Mouse (Mus musculus) natural killer cell, adult 2 months (primary cell): ENCODE measurements around the gene Galntl6.
"Not testable (repeated sequence)": the region's sequence is repeated elsewhere in the genome, so short reads cannot be mapped to it uniquely, and the experiment has no call there.

ENCODE experiments used
- DNase-seq, 2 experiments: peaks; one replicate each; pipeline ENCODE4 v3.0.0; 2022; ENCODE audit warnings: low spot score in 2 of 2

Gene Galntl6

GRCm38 (mm10) chr8:58604751-58605150 is 307.7 kb downstream of the Galntl6 start:
- DNase-seq: no peak

- no peak for DNase-seq
These were observed 314.6 kb downstream of the Galntl6 start for GRCm38 (mm10) chr8:58597834-58598233.

- DNase-seq: no peak
These were observed 337.1 kb downstream of the Galntl6 start for GRCm38 (mm10) chr8:58575346-58575745.

GRCm38 (mm10) chr8:58568086-58568485 is 344.4 kb downstream of the Galntl6 start:
- DNase-seq: no peak

- DNase-seq: no peak
These were observed 346.3 kb downstream of the Galntl6 start for GRCm38 (mm10) chr8:58566115-58566514.

GRCm38 (mm10) chr8:58535781-58536180 is 376.7 kb downstream of the Galntl6 start:
- no peak for DNase-seq

- no peak for DNase-seq
These were observed 377.8 kb downstream of the Galntl6 start for GRCm38 (mm10) chr8:58534631-58535030.

GRCm38 (mm10) chr8:58523443-58523842 is 389.0 kb downstream of the Galntl6 start:
- no peak for DNase-seq

- no peak for DNase-seq
These were observed 390.5 kb downstream of the Galntl6 start for GRCm38 (mm10) chr8:58521932-58522331.

- DNase-seq: no peak
These were observed 401.9 kb downstream of the Galntl6 start for GRCm38 (mm10) chr8:58510516-58510915.

GRCm38 (mm10) chr8:58509051-58509450 is 403.4 kb downstream of the Galntl6 start:
- no peak for DNase-seq

- DNase-seq: no peak
These were observed 425.3 kb downstream of the Galntl6 start for GRCm38 (mm10) chr8:58487099-58487498.

- DNase-seq: not testable (repeated sequence)
These were observed 449.1 kb downstream of the Galntl6 start for GRCm38 (mm10) chr8:58463342-58463741.

- no peak for DNase-seq
These were observed 469.7 kb downstream of the Galntl6 start for GRCm38 (mm10) chr8:58442696-58443095.

GRCm38 (mm10) chr8:58418481-58418880 is 494.0 kb downstream of the Galntl6 start:
- no peak for DNase-seq

- DNase-seq: no peak
These were observed 494.9 kb downstream of the Galntl6 start for GRCm38 (mm10) chr8:58417551-58417950.

GRCm38 (mm10) chr8:58396500-58396899 is 515.9 kb downstream of the Galntl6 start:
- DNase-seq: no peak

- DNase-seq: no peak
These were observed 516.6 kb downstream of the Galntl6 start for GRCm38 (mm10) chr8:58395879-58396278.

GRCm38 (mm10) chr8:58372389-58372788 is 540.1 kb downstream of the Galntl6 start:
- DNase-seq: no peak

GRCm38 (mm10) chr8:58371979-58372378 is 540.5 kb downstream of the Galntl6 start:
- DNase-seq: no peak

- DNase-seq: no peak
These were observed 581.3 kb downstream of the Galntl6 start for GRCm38 (mm10) chr8:58331151-58331550.

- no peak for DNase-seq
These were observed 599.0 kb downstream of the Galntl6 start for GRCm38 (mm10) chr8:58313482-58313881.

- no peak for DNase-seq
These were observed 621.0 kb downstream of the Galntl6 start for GRCm38 (mm10) chr8:58291487-58291886.

- DNase-seq: no peak
These were observed 622.4 kb downstream of the Galntl6 start for GRCm38 (mm10) chr8:58290080-58290479.

- DNase-seq: no peak
These were observed 647.0 kb downstream of the Galntl6 start for GRCm38 (mm10) chr8:58265485-58265884.
